Mouse (Mus musculus) neural tube, embryonic 12.5 days (tissue): ENCODE data around the gene C2cd2. TPM values are rescaled to one million over a fixed set of nuclear protein-coding genes. Genes with fewer than 3 reads are reported as not detected.
"Not testable (repeated sequence)": the region's sequence is repeated elsewhere in the genome, so short reads cannot be mapped to it uniquely, and the experiment has no call there.

Experiments
- ATAC-seq: fragments of 200-750 bp; cut with Nextera tagmentation; 2 replicates; pipeline ENCODE4 v1.8.0; 2017; ENCODE audit warnings: low read depth, mild to moderate bottlenecking, moderate TSS enrichment, moderate library complexity; ENCODE audit not compliant: low FRiP score
- H3K27ac ChIP-seq: fragments of 300-500 bp; sonication (generic); 2 replicates; pipeline ENCODE4 v1.5.1; 2016
- H3K27me3 ChIP-seq: fragments of 300-500 bp; sonication (generic); replicated peaks from 2 replicates; pipeline ENCODE4 v1.6.1; 2016; ENCODE audit warnings: mild to moderate bottlenecking
- H3K36me3 ChIP-seq: fragments of 300-500 bp; sonication (generic); 2 replicates; pipeline ENCODE4 v1.6.1; 2016; ENCODE audit warnings: mild to moderate bottlenecking
- H3K4me1 ChIP-seq: fragments of 300-500 bp; sonication (generic); 2 replicates; pipeline ENCODE4 v1.6.1; 2016
- H3K4me2 ChIP-seq: fragments of 300-500 bp; sonication (generic); replicated peaks from 2 replicates; pipeline ENCODE4 v1.6.1; 2016; ENCODE audit warnings: mild to moderate bottlenecking
- H3K4me3 ChIP-seq: fragments of 300-500 bp; sonication (generic); 2 replicates; pipeline ENCODE4 v1.5.1; 2016
- H3K9ac ChIP-seq: fragments of 300-500 bp; sonication (generic); 2 replicates; pipeline ENCODE4 v1.6.1; 2016; ENCODE audit warnings: mild to moderate bottlenecking
- H3K9me3 ChIP-seq: fragments of 300-500 bp; sonication (generic); 2 replicates; pipeline ENCODE4 v1.6.1; 2016; ENCODE audit warnings: mild to moderate bottlenecking
- WGBS: fragments of 180-500 bp; shearing (Covaris S2); methylation state at CpG from one replicate; pipeline ENCODE4 v1.1.7; 2016; 5-methylcytosine and 5-hydroxymethylcytosine counted together
- polyA plus RNA-seq: library from polyadenylated mRNA; unstranded; fragments of >200 nt; fragmentation: Nextera tagmentation; extraction: Ambion mirVana; gene quantifications from 2 replicates; pipeline ENCODE4 v1.2.1, GENCODE M21; 2016

The C2cd2 gene
- 16.1 and 17.1 TPM in 2 replicates for polyA plus RNA-seq

- H3K9ac ChIP-seq = peak within 1 kb of the TSS; percentile 92
- H3K9me3 ChIP-seq = no peaks in the 10 kb centered on the region
- peak within 1 kb of the TSS; percentile 92 for H3K4me3 ChIP-seq
- H3K27ac ChIP-seq = peak within 1 kb of the TSS; percentile 90
- WGBS = 1% methylated on average over 78 of the region's 78 CpGs
- H3K36me3 ChIP-seq = peaks cover 4% of the 10 kb centered on the region; the same call in 1 of the 2 replicates
- H3K4me1 ChIP-seq = peaks cover 5% of the 10 kb centered on the region
- ATAC-seq = peak; percentile 99
- no peaks in the 10 kb centered on the region for H3K27me3 ChIP-seq
- H3K4me2 ChIP-seq = peak within 1 kb of the TSS; percentile 88
These were observed at the start of gene C2cd2, which contains the start of gene Zbtb21 for GRCm38 (mm10) chr16:97962151-97962948. TSS of gene C2cd2 (minus strand) at chr16:97962598. TSS of gene Zbtb21 (minus strand) at chr16:97962622.

DNA sequence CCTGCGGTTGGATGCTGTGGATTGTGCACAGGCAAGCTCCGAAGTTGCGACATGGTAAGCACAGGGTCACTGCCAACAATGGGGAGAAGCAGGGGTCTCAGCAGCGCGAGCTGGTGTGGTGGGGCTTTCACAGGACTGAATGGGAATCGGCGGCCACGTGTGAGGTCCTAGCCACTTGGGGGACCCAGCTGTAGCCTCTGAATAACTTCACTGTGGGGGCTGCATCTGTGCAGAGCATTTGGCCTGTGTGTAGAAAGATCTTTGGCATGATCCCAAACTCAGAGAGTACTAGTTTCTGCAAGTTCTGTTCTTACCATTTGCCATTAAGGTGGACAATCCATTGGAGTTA, 35.0 kb upstream of the C2cd2 start:
- not testable (repeated sequence) for H3K27me3 ChIP-seq, H3K27ac ChIP-seq
- peak overlapping the region; percentile 74 for H3K4me2 ChIP-seq
- peak overlapping the region; percentile 59 for H3K4me3 ChIP-seq
- H3K9me3 ChIP-seq = peaks cover 14% of the 10 kb centered on the region
- peaks cover 15% of the 10 kb centered on the region for H3K4me1 ChIP-seq
- peak overlapping the region; percentile 53 for H3K9ac ChIP-seq
- ATAC-seq = peak; percentile 75
- 2% methylated on average over 8 of the region's 8 CpGs for WGBS
- H3K36me3 ChIP-seq = peaks cover 12% of the 10 kb centered on the region

DNA sequence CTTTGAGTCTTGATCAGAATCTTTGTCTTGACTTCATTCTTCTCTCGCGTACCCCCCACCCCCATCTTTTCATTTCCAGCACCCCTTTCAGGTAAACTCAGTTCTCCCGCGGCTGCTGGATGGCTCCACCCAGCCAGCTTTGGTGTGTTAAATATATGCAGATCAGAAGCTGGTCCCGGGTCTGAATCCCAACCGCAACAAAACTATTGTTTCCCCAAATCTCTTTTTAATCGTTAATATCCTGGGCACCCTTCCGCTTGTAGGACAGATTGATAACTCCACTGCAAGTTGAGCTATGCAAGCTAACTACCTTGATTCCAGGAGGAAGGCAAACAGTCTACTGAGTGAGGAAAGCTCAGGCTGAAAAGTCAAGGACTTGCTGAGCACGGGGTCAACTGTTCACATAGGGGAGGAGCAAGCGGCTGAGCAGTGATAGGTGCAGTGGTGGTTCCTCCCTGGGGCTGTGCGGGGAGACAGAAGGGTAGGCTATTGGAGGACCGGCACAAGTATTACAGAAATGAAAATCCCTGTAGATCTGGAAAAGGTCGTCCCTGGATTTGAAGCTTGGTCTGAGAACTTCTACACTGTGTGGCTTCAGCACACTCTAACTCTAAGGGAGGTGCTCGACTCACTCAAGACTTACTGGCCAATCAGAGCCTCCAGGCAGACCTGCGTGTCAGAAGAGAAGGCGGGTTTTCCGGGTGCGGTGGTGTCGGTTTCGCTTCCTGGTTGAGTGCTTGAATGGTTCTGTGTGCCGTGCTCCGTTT, 34.4 kb upstream of the C2cd2 start, which contains the start of gene B230307C23Rik:
Gene B230307C23Rik, plus strand, starts transcription at position 700 of the 767 bp plus-strand sequence.
- Histone ChIP-seq H3K36me3 (peaks cover 8% of the 10 kb centered on the region), H3K9me3 (0 out of 2 replicates have a peak, but pooled peaks cover 9% of the 10 kb centered on the region), H3K4me1 (peaks cover 15% of the 10 kb centered on the region), H3K4me3 (peak within 1 kb of the TSS; percentile 59), H3K27ac (no peak within 1 kb of the TSS), H3K27me3 (no peaks in the 10 kb centered on the region), H3K9ac (peak within 1 kb of the TSS; percentile 53), H3K4me2 (peak within 1 kb of the TSS; percentile 74)
- peak; percentile 99 for ATAC-seq
- 2% methylated on average over 22 of the region's 22 CpGs for WGBS

DNA sequence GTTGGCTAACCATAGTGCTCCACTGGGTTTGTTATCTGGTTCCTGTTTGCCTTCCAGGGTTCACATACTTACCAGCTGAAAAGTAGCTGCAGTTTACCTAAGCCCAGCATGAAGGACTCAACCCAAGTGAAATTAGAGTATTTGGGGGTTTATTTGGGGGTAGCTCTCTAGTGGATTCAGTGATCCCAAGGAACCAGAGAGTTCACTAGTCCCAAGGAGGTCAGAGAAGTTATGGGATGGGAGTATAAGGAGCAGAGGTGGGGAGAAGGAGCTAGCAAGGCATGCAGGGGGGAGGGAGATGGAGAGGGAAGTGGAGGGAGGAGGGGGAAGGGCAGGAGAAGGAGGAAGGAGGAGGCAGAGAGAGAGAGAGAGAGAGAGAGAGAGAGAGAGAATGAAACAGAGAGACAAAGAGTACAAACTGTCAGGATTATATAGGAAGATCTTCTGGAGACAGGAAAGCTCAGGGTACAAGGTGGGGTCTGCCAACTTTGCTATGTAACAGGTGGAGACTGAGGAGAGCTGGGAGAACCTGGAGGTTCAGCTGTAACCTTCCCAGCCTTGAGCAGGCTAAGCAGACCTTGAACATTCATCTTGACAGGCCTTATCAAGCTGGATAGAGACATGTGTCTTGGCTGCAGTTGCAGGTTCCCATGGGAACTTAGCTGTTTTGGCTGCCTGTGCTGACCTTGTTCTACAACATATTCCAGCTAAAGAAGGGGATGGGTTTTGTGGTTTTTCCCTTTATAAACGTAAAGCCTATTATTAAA, 33.6 kb upstream of the C2cd2 start:
- 22% methylated on average over 1 of the region's 1 CpGs for WGBS
- Histone ChIP-seq H3K9ac (no peak overlapping the region), H3K4me1 (peaks cover 15% of the 10 kb centered on the region), H3K4me2 (peak overlapping the region; percentile 74), H3K9me3 (0 out of 2 replicates have a peak, but pooled peaks cover 6% of the 10 kb centered on the region), H3K4me3 (no peak overlapping the region), H3K36me3 (peaks cover 8% of the 10 kb centered on the region), H3K27me3 (no peaks in the 10 kb centered on the region), H3K27ac (no peak overlapping the region)
- no peak for ATAC-seq

DNA sequence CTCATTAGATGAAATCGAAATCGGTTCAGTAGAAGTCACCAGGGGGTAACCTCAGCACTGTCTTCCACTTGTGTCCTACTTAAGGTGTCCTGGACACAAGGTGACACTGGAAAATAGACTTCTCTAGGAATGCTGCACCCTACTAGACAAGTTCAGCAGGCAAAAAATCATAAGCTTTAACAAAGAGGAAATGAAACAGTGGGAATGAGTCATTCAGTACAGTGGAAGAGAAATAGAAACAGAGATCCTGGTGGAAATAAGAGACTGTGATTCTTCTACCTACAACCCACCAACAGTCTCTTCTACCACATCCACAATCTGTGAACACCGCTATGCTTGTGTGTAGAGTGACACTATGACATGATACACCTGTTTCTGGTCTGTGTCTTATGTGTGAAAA, 30.1 kb upstream of the C2cd2 start:
- not testable (repeated sequence) for H3K27ac ChIP-seq, H3K4me3 ChIP-seq, H3K36me3 ChIP-seq, H3K9ac ChIP-seq, H3K4me2 ChIP-seq, H3K9me3 ChIP-seq, H3K27me3 ChIP-seq, H3K4me1 ChIP-seq, ATAC-seq
- 82% methylated on average over 3 of the region's 3 CpGs for WGBS

DNA sequence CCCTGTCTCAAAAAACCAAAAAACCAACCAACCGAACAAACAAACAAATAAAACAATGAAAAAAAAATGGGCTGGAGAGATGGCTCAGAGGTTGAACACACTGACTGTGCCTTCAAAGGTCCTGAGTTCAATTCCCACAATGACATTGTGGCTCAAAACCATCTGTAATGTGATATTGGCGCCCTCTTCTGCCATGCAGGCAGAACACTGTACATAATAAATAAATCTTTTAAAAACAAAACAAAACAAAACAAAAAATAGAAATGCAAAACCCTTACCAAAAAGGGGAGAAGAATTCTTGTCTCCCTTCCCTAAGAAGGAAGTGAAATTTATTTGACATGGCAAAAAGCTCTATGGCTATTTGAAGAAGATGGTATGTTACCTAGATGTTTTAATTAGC, 29.1 kb upstream of the C2cd2 start:
- Histone ChIP-seq H3K4me3 (no peak overlapping the region), H3K9ac (no peak overlapping the region), H3K36me3 (no peaks in the 10 kb centered on the region), H3K4me2 (no peak overlapping the region), H3K27me3 (no peaks in the 10 kb centered on the region), H3K9me3 (no peaks in the 10 kb centered on the region), H3K27ac (no peak overlapping the region), H3K4me1 (peaks cover 5% of the 10 kb centered on the region; the same call in 1 of the 2 replicates)
- 73% methylated on average over 2 of the region's 2 CpGs for WGBS
- no peak for ATAC-seq

- WGBS = 21% methylated on average over 5 of the region's 5 CpGs
- Histone ChIP-seq H3K27me3 (no peaks in the 10 kb centered on the region), H3K4me1 (no peaks in the 10 kb centered on the region), H3K4me2 (no peak overlapping the region), H3K9me3 (no peaks in the 10 kb centered on the region), H3K9ac (no peak overlapping the region), H3K4me3 (no peak overlapping the region), H3K36me3 (no peaks in the 10 kb centered on the region), H3K27ac (no peak overlapping the region)
- ATAC-seq = 0 out of 2 replicates have a peak, but pooled peaks have one; percentile 21
These were observed 22.2 kb upstream of the C2cd2 start for GRCm38 (mm10) chr16:97984589-97984988.

DNA sequence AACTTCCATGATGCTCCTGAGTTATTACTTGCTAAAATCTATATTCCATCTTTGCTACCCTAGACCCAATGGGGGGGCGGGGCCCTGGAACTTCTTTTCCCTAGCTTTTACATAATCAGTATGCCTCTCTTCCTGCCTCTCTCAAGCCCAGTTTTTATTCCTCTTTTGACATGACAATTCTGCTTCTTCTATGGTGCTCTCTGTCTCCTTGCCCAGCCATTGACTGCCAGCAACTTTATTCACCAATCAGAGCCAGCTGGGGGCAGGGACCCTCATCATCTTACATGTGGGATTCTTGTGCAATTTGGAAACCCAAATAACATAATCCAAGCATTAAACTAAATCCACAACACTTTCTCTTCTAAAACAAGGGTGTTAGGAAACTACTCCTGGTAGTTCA, 19.0 kb upstream of the C2cd2 start:
- Histone ChIP-seq H3K27me3 (no peaks in the 10 kb centered on the region), H3K4me2 (no peak overlapping the region), H3K9me3 (no peaks in the 10 kb centered on the region), H3K4me3 (no peak overlapping the region), H3K4me1 (no peaks in the 10 kb centered on the region), H3K36me3 (no peaks in the 10 kb centered on the region), H3K9ac (no peak overlapping the region), H3K27ac (no peak overlapping the region)
- 79% methylated on average over 1 of the region's 1 CpGs for WGBS
- no peak for ATAC-seq

- 79% methylated on average over 3 of the region's 3 CpGs for WGBS
- no peak for ATAC-seq
These were observed 15.3 kb upstream of the C2cd2 start for GRCm38 (mm10) chr16:97977722-97978121.

DNA sequence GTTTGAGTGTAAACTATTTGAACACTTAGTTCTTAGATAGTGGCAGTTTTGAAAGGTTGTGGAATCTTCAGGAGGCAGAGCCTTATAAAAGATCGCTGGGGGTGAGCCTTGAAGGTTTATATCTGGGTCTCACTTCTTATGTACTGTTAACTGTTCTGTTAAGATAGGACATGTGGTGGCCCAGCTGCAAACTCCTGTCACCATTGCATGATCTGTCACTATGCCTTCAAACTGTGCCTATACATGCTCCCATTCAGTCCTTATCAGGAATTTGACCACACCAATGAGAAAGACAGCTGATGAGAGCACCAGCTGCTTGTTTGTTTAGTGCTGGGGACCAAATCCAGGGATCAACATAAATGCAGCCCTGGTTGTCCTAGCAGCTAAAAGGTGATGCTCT, 14.9 kb upstream of the C2cd2 start:
- WGBS = 69% methylated on average over 1 of the region's 1 CpGs
- H3K4me2 ChIP-seq = no peak overlapping the region
- no peak overlapping the region for H3K27ac ChIP-seq
- H3K4me1 ChIP-seq = no peaks in the 10 kb centered on the region
- no peak overlapping the region for H3K9ac ChIP-seq
- no peak for ATAC-seq
- H3K4me3 ChIP-seq = no peak overlapping the region
- no peaks in the 10 kb centered on the region for H3K9me3 ChIP-seq
- no peaks in the 10 kb centered on the region for H3K36me3 ChIP-seq
- H3K27me3 ChIP-seq = no peaks in the 10 kb centered on the region

More at GRCm38 (mm10) chr16:97977722-97978121, 15.3 kb upstream of the C2cd2 start:
- Histone ChIP-seq H3K27ac (no peak overlapping the region), H3K4me2 (no peak overlapping the region), H3K36me3 (no peaks in the 10 kb centered on the region), H3K4me3 (no peak overlapping the region), H3K4me1 (no peaks in the 10 kb centered on the region), H3K9ac (no peak overlapping the region), H3K9me3 (no peaks in the 10 kb centered on the region), H3K27me3 (no peaks in the 10 kb centered on the region)

- no peaks in the 10 kb centered on the region for H3K9me3 ChIP-seq
- no peak overlapping the region for H3K4me3 ChIP-seq
- WGBS = 89% methylated on average over 3 of the region's 3 CpGs
- H3K9ac ChIP-seq = no peak overlapping the region
- no peak overlapping the region for H3K4me2 ChIP-seq
- H3K27me3 ChIP-seq = no peaks in the 10 kb centered on the region
- no peak overlapping the region for H3K27ac ChIP-seq
- peaks cover 5% of the 10 kb centered on the region for H3K4me1 ChIP-seq
- ATAC-seq = no peak
- no peaks in the 10 kb centered on the region for H3K36me3 ChIP-seq
These were observed 1.6 kb upstream of the C2cd2 start for GRCm38 (mm10) chr16:97963956-97964540.
